Mouse (Mus musculus): ENCODE data around the gene Anxa5.

Gene Anxa5

GRCm38 (mm10) chr3:36488899-36489589 lies 13.3 kb upstream of the Anxa5 start:
- 90% methylated on average over 6 of the region's 6 CpGs for WGBS

GRCm38 (mm10) chr3:36488367-36488766 lies 12.7 kb upstream of the Anxa5 start:
- 79% methylated on average over 1 of the region's 1 CpGs for WGBS

- WGBS = 49% methylated on average over 6 of the region's 6 CpGs
Measured at GRCm38 (mm10) chr3:36486881-36487280, 11.2 kb upstream of the Anxa5 start.

GRCm38 (mm10) chr3:36486176-36486575 lies 10.5 kb upstream of the Anxa5 start:
- 77% methylated on average over 6 of the region's 6 CpGs for WGBS

GRCm38 (mm10) chr3:36484292-36484691 lies 8.6 kb upstream of the Anxa5 start:
- WGBS = 48% methylated on average over 4 of the region's 4 CpGs

GRCm38 (mm10) chr3:36482940-36483339 lies 7.2 kb upstream of the Anxa5 start:
- WGBS = 23% methylated on average over 9 of the region's 9 CpGs

GRCm38 (mm10) chr3:36481776-36482193 lies 6.1 kb upstream of the Anxa5 start:
- 24% methylated on average over 11 of the region's 11 CpGs for WGBS

GRCm38 (mm10) chr3:36480486-36480885 lies 4.8 kb upstream of the Anxa5 start:
- WGBS = 83% methylated on average over 2 of the region's 2 CpGs

- 47% methylated on average over 8 of the region's 8 CpGs for WGBS
Measured at GRCm38 (mm10) chr3:36478776-36479175, 3.1 kb upstream of the Anxa5 start.

- 46% methylated on average over 20 of the region's 20 CpGs for WGBS
Measured at GRCm38 (mm10) chr3:36476261-36477155, 814 bp upstream of the Anxa5 start.

GRCm38 (mm10) chr3:36474938-36475483 lies 683 bp downstream of the Anxa5 start:
- WGBS = under 1% methylated on average over 24 of the region's 24 CpGs

- 57% methylated on average over 5 of the region's 5 CpGs for WGBS
Measured at GRCm38 (mm10) chr3:36474421-36474820, 1.3 kb downstream of the Anxa5 start.

- 92% methylated on average over 5 of the region's 5 CpGs for WGBS
Measured at GRCm38 (mm10) chr3:36473222-36473621, 2.5 kb downstream of the Anxa5 start.

- 61% methylated on average over 4 of the region's 4 CpGs for WGBS
Measured at GRCm38 (mm10) chr3:36471856-36472255, 3.8 kb downstream of the Anxa5 start.

GRCm38 (mm10) chr3:36468871-36469270 lies 6.8 kb downstream of the Anxa5 start:
- WGBS = 69% methylated on average over 2 of the region's 2 CpGs

- 52% methylated on average over 7 of the region's 7 CpGs for whole genome bisulfite sequencing
Measured at GRCm38 (mm10) chr3:36467632-36468031, 8.1 kb downstream of the Anxa5 start.

GRCm38 (mm10) chr3:36465538-36465937 lies 10.2 kb downstream of the Anxa5 start:
- 73% methylated on average over 7 of the region's 7 CpGs for WGBS

- 20% methylated on average over 1 of the region's 1 CpGs for WGBS
Measured at GRCm38 (mm10) chr3:36462348-36462747, 13.3 kb downstream of the Anxa5 start.

GRCm38 (mm10) chr3:36461819-36462218 lies 13.9 kb downstream of the Anxa5 start:
- WGBS = 82% methylated on average over 5 of the region's 5 CpGs

- WGBS = 72% methylated on average over 7 of the region's 7 CpGs
Measured at GRCm38 (mm10) chr3:36460717-36461116, 15.0 kb downstream of the Anxa5 start.

GRCm38 (mm10) chr3:36455566-36455965 lies 20.1 kb downstream of the Anxa5 start:
- WGBS = 31% methylated on average over 3 of the region's 3 CpGs

- WGBS = 67% methylated on average over 8 of the region's 8 CpGs
Measured at GRCm38 (mm10) chr3:36455124-36455523, 20.6 kb downstream of the Anxa5 start.

- 94% methylated on average over 1 of the region's 1 CpGs for WGBS
Measured at GRCm38 (mm10) chr3:36452502-36452901, 23.2 kb downstream of the Anxa5 start.

All from cerebral cortex, adult 2 months (tissue).